Mouse (Mus musculus): ENCODE results near the gene Apobec3.

DNA sequence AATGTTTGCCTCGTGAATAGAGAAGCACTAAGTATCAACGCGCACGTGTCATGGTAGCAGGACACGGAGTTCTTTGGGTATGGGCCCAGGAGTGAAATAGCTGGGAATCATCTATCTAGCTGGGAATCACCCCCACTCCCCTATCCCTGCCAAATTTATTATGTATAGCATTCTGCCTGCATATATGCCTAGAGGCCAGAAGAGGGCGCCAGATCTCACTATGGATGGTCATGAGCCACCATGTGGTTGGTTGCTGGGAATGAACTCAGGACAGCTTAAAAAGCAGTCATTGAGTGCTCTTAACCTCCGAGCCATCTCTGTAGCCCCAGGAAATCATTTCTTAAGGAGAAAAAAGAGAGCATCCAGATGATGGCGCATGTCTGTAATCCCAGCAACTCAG is 49.5 kb downstream of the Apobec3 start:
- TF ChIP-seq CTCF (IDR thresholded peaks at IDR 0.05; ENCODE audit: low read depth, low read length) (peak; percentile 82), EP300 (IDR thresholded peaks at IDR 0.05; ENCODE audit: insufficient read depth, low read depth, low read length) (no peak)

Data from ES-Bruce4 (cell line).